In genomic region chr10:10252540-10253318, GRCm38 (mm10) we compare ENCODE assay signal across 9 mouse cellular contexts.
DNase-seq lines count a peak whose midpoint lies in the region; ATAC-seq lines count a peak whose summit lies in the region.
"Had no signal": no experiment of that assay in that cellular context is flagged by ENCODE, and none has a peak within 500 bp of the region (broad histone marks: within the 10 kb centered on the region; RNA-seq: fewer than 3 reads in every experiment).

No protein-coding gene starts in this region.

- no peak overlapping the region for H3K4me2 ChIP-seq in hindbrain, embryonic 14.5 days (replicated peaks)
- no peak overlapping the region for H3K4me2 ChIP-seq in hindbrain, embryonic 12.5 days (replicated peaks)
- no peak overlapping the region for H3K4me2 ChIP-seq in heart, embryonic 11.5 days
- H3K4me2 ChIP-seq: lung, embryonic 15.5 days had no signal

- intact Hi-C loops in left cerebral cortex, postnatal 25 days (cut with DNase I) = loop anchor here (2.0 kb wide), 2 partner anchors 68 to 152 kb away; no protein-coding TSS in a partner anchor

- H3K4me1 ChIP-seq in hindbrain, embryonic 14.5 days (replicated peaks; ENCODE audit: control insufficient read depth, insufficient read depth, low read length) = no peaks in the 10 kb centered on the region
- no peaks in the 10 kb centered on the region for H3K4me1 ChIP-seq in hindbrain, embryonic 12.5 days
- no peaks in the 10 kb centered on the region for H3K4me1 ChIP-seq in heart, embryonic 11.5 days (ENCODE audit: control insufficient read depth, insufficient read depth, low read length)
- H3K4me1 ChIP-seq: lung, embryonic 15.5 days had no signal

- no peaks in the 10 kb centered on the region for H3K9me3 ChIP-seq in hindbrain, embryonic 14.5 days (ENCODE audit: control insufficient read depth, low read length)
- H3K9me3 ChIP-seq in hindbrain, embryonic 12.5 days (replicated peaks) = no peaks in the 10 kb centered on the region
- H3K9me3 ChIP-seq in heart, embryonic 11.5 days (replicated peaks; ENCODE audit: control insufficient read depth, low read length) = no peaks in the 10 kb centered on the region
- H3K9me3 ChIP-seq: lung, embryonic 15.5 days had no signal

- H3K27ac ChIP-seq in hindbrain, embryonic 14.5 days = no peak overlapping the region
- H3K27ac ChIP-seq in hindbrain, embryonic 12.5 days = no peak overlapping the region
- no peak overlapping the region for H3K27ac ChIP-seq in heart, embryonic 11.5 days (ENCODE audit: low read depth, low read length)
- H3K27ac ChIP-seq: lung, embryonic 15.5 days had no signal

- H3K9ac ChIP-seq in hindbrain, embryonic 14.5 days = no peak overlapping the region
- H3K9ac ChIP-seq in hindbrain, embryonic 12.5 days = no peak overlapping the region
- H3K9ac ChIP-seq in heart, embryonic 11.5 days (ENCODE audit: low read depth, low read length) = no peak overlapping the region
- H3K9ac ChIP-seq: lung, embryonic 15.5 days had no signal

- peak; percentile 48 for ATAC-seq in hindbrain, embryonic 14.5 days (ENCODE audit: low FRiP score)
- ATAC-seq in hindbrain, embryonic 12.5 days (ENCODE audit: low FRiP score) = no peak
- no peak for ATAC-seq in heart, embryonic 11.5 days (replicated peaks; ENCODE audit: insufficient number of reproducible peaks, low FRiP score, low TSS enrichment)

- H3K4me3 ChIP-seq in hindbrain, embryonic 14.5 days (replicated peaks; ENCODE audit: low read length) = no peak overlapping the region
- H3K4me3 ChIP-seq in hindbrain, embryonic 12.5 days = no peak overlapping the region
- H3K4me3 ChIP-seq in heart, embryonic 11.5 days (ENCODE audit: low read depth, low read length) = no peak overlapping the region
- H3K4me3 ChIP-seq: lung, embryonic 15.5 days had no signal

- H3K27me3 ChIP-seq in hindbrain, embryonic 14.5 days (ENCODE audit: control insufficient read depth, insufficient read depth, low read length) = no peaks in the 10 kb centered on the region
- no peaks in the 10 kb centered on the region for H3K27me3 ChIP-seq in hindbrain, embryonic 12.5 days
- no peaks in the 10 kb centered on the region for H3K27me3 ChIP-seq in heart, embryonic 11.5 days (ENCODE audit: control insufficient read depth, insufficient read depth, low read length)
- H3K27me3 ChIP-seq: lung, embryonic 15.5 days had no signal

- WGBS in hindbrain, embryonic 14.5 days = 64% methylated on average over 8 of the region's 8 CpGs
- 74% methylated on average over 8 of the region's 8 CpGs for WGBS in hindbrain, embryonic 12.5 days
- WGBS in heart, embryonic 11.5 days (ENCODE audit: insufficient replicate concordance) = 81% methylated on average over 8 of the region's 8 CpGs

- H3K36me3 ChIP-seq in hindbrain, embryonic 14.5 days (replicated peaks; ENCODE audit: control insufficient read depth, insufficient read depth) = no peaks in the 10 kb centered on the region
- H3K36me3 ChIP-seq in hindbrain, embryonic 12.5 days = no peaks in the 10 kb centered on the region
- H3K36me3 ChIP-seq in heart, embryonic 11.5 days (ENCODE audit: control insufficient read depth, insufficient read depth, low read length) = no peaks in the 10 kb centered on the region
- H3K36me3 ChIP-seq: lung, embryonic 15.5 days had no signal

- no peak for DNase-seq in hindbrain, embryonic 14.5 days (ENCODE audit: low spot score)
- DNase-seq in CD4-positive, CD25-positive, alpha-beta regulatory T cell, adult 2 months (ENCODE audit: low read depth, low spot score) = peak; percentile 11
- DNase-seq in cerebellum, adult 8-10 months = peak; percentile 10
- peak; percentile 20 to 66 for DNase-seq in left cerebral cortex, postnatal 25 days (ENCODE audit: low spot score in 2 of 2)
- DNase-seq in spleen, postnatal 36 days (ENCODE audit: low spot score in 2 of 2) = no peak
- DNase-seq in embryo, embryonic 11 days = no peak

Comparison
In these comparisons a context has a peak if more than half of its experiments do, and no peak if none do; other contexts are left out.
1. DNase-seq: peak in CD4-positive, CD25-positive, alpha-beta regulatory T cell, adult 2 months (single experiment), cerebellum, adult 8-10 months (single experiment) and left cerebral cortex, postnatal 25 days (2 of 2); none in hindbrain, embryonic 14.5 days (single experiment), spleen, postnatal 36 days (0 of 2) and embryo, embryonic 11 days (single experiment).